Mouse (Mus musculus) ES-E14 (cell line): Measurements from ENCODE around the gene Epb42. TPM values are rescaled to one million over a fixed set of nuclear protein-coding genes. Genes with fewer than 3 reads are reported as not detected.

Source experiments
- DNase-seq: peaks from one replicate; pipeline ENCODE4 v3.0.0-alpha.2; 2013; ENCODE audit warnings: low read depth, low spot score
- H3K27ac ChIP-seq: 2 replicates; pipeline ENCODE4 v1.5.1; 2012; ENCODE audit warnings: low read depth, mild to moderate bottlenecking, low read length, moderate library complexity, mixed read lengths; ENCODE audit not compliant: poor library complexity, insufficient read depth, severe bottlenecking
- H3K36me3 ChIP-seq: 2 replicates; pipeline ENCODE4 v1.6.1; 2012; ENCODE audit warnings: mild to moderate bottlenecking, low read length, moderate library complexity, mixed read lengths; ENCODE audit not compliant: control insufficient read depth, poor library complexity, insufficient read depth, severe bottlenecking
- H3K4me1 ChIP-seq, 2 experiments: fragments of 150-350 bp in 1 of 2; sonication (generic) in 1 of 2; 2 replicates each; pipeline ENCODE4 v1.6.1; 2012; ENCODE audit warnings: low read length in 2 of 2, mild to moderate bottlenecking in 1 of 2, mixed read lengths in 1 of 2; ENCODE audit not compliant: control insufficient read depth in 2 of 2, insufficient read depth in 2 of 2, poor library complexity in 1 of 2
- H3K4me3 ChIP-seq, 2 experiments: fragments of 150-350 bp in 1 of 2; sonication (generic) in 1 of 2; 2 replicates each; pipeline ENCODE4 v1.5.1; 2012; ENCODE audit warnings: low read length in 2 of 2, low read depth in 1 of 2, mild to moderate bottlenecking in 1 of 2, mixed read lengths in 1 of 2; ENCODE audit not compliant: insufficient read depth in 1 of 2, poor library complexity in 1 of 2, severe bottlenecking in 1 of 2
- H3K9ac ChIP-seq: 2 replicates; pipeline ENCODE4 v1.6.1; 2012; ENCODE audit warnings: low read depth, mild to moderate bottlenecking, low read length, mixed read lengths; ENCODE audit not compliant: poor library complexity, insufficient read depth, severe bottlenecking
- H3K9me3 ChIP-seq: fragments of 150-350 bp; sonication (generic); 2 replicates; pipeline ENCODE4 v1.6.1; 2012; ENCODE audit warnings: low read depth, mild to moderate bottlenecking, low read length; ENCODE audit not compliant: control insufficient read depth, insufficient read depth
- CHD2 ChIP-seq: IDR thresholded peaks from 2 replicates; pipeline ENCODE4 v1.6.1; 2014; ENCODE audit warnings: mild to moderate bottlenecking, low read depth, low read length, inconsistent platforms
- HCFC1 ChIP-seq: IDR thresholded peaks from 2 replicates; pipeline ENCODE4 v1.6.1; 2012; ENCODE audit warnings: low read length, inconsistent platforms, borderline replicate concordance; ENCODE audit not compliant: insufficient read depth
- MAFK ChIP-seq: IDR thresholded peaks from 2 replicates; pipeline ENCODE4 v1.6.1; 2014; ENCODE audit warnings: mild to moderate bottlenecking, low read depth, low read length, inconsistent platforms; ENCODE audit not compliant: insufficient read depth
- ZC3H11A ChIP-seq: IDR thresholded peaks from 2 replicates; pipeline ENCODE4 v1.6.1; 2012; ENCODE audit warnings: low read depth, mild to moderate bottlenecking, inconsistent platforms, low read length, borderline replicate concordance
- ZNF384 ChIP-seq: IDR thresholded peaks from 2 replicates; pipeline ENCODE4 v1.6.1; 2012; ENCODE audit warnings: low read depth, low read length, inconsistent platforms
- in situ Hi-C, 2 experiments: fragments of 600-800 bp; cut with MboI; formaldehyde crosslinking; loops; one replicate each; pipeline ENCODE4 v1.15.1; 2025; ENCODE audit warnings: low sequenced_read_pairs in 2 of 2, inconsistent platforms in 1 of 2; ENCODE audit not compliant: unreplicated experiment in 2 of 2
- total RNA-seq: library from RNA; depleted of rRNA; stranded (reverse); fragments of 300-350 nt; gene quantifications from 2 replicates; pipeline ENCODE4 v1.2.3, GENCODE M21; 2012

Epb42 gene
- total RNA-seq, 1 experiment = not detected

DNA sequence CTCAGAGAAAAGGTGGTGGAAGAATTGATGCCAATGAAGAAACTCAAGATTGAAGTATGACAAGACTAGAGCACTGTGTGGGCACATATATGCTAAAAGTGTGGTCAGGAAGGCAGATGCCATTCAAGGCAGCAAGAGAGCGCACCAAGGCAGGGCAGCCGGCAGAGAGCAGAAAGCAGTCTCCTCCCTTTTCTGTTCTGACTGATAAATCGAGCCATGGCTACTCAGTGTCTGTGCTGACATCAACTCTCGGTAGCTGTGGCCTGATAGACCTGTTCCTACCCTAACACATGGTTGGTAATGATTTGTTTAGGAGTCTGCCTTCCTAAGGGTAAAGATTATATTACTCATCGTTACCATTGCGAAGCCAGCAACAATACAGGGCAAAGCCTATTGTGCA is 19.0 kb upstream of the Epb42 start:
- Histone ChIP-seq H3K36me3 (no peaks in the 10 kb centered on the region), H3K9ac (no peak overlapping the region), H3K9me3 (no peaks in the 10 kb centered on the region), H3K4me3 (no peak overlapping the region), H3K27ac (no peak overlapping the region), H3K4me1 (no peaks in the 10 kb centered on the region)
- TF ChIP-seq ZC3H11A (no peak), HCFC1 (no peak), CHD2 (no peak), MAFK (no peak), ZNF384 (no peak)
- in situ Hi-C loops = no loop called here
- DNase-seq = no peak

DNA sequence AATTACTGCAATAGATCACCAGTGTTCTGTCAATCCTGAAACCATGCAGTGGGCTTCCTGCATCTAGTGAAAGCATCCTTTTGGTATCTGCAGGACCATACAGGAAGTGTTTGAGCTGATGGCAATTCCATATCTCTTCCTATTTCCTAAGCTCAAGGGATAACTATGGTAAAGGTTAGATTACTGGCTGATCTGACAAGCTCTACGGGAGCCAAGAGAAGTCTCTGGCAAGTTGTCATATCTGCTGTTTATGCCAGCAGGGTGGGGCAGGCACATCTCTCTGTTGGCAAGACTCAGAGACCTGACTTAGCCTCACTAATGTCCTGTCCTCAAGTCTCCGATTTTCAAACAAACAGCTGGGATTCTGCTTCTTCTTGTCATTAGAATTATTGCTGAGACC is 17.2 kb upstream of the Epb42 start:
- in situ Hi-C loops = no loop called here
- no peak overlapping the region for H3K4me3 ChIP-seq
- TF ChIP-seq ZC3H11A (no peak), HCFC1 (no peak), MAFK (no peak), ZNF384 (no peak), CHD2 (no peak)
- no peaks in the 10 kb centered on the region for H3K4me1 ChIP-seq
- H3K9ac ChIP-seq = no peak overlapping the region
- H3K36me3 ChIP-seq = no peaks in the 10 kb centered on the region
- H3K9me3 ChIP-seq = no peaks in the 10 kb centered on the region
- H3K27ac ChIP-seq = no peak overlapping the region
- no peak for DNase-seq

DNA sequence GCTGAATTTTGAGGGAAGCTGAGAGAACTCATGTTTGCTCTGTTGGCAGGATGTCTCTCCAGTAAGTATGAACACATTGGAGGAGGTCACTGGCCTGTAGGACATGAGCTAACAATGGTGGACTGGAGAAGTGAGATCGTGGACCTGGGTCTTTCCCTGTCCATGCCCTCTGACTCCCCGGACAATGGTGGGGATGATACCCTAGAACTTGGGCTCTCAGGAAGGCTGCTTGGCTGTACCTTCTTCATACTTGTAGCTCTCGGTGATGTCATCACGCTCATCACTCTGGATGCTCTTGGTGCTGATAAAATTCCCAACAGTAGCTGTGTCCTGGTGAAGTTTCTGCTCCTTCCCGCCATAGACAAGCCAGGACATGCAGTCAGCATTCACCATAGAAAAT is 15.3 kb upstream of the Epb42 start:
- no peak overlapping the region for H3K27ac ChIP-seq
- peaks cover 0 to 2% of the 10 kb centered on the region in 2 experiments; a peak in 1 of 4 replicates for H3K4me1 ChIP-seq
- no peak for TF ChIP-seq ZC3H11A
- TF ChIP-seq CHD2 = no peak
- no peak for TF ChIP-seq MAFK
- no peak for TF ChIP-seq ZNF384
- no peak for TF ChIP-seq HCFC1
- in situ Hi-C loops = no loop called here
- DNase-seq = no peak
- H3K9me3 ChIP-seq = no peaks in the 10 kb centered on the region
- H3K36me3 ChIP-seq = no peaks in the 10 kb centered on the region
- H3K4me3 ChIP-seq = no peak overlapping the region
- H3K9ac ChIP-seq = no peak overlapping the region

DNA sequence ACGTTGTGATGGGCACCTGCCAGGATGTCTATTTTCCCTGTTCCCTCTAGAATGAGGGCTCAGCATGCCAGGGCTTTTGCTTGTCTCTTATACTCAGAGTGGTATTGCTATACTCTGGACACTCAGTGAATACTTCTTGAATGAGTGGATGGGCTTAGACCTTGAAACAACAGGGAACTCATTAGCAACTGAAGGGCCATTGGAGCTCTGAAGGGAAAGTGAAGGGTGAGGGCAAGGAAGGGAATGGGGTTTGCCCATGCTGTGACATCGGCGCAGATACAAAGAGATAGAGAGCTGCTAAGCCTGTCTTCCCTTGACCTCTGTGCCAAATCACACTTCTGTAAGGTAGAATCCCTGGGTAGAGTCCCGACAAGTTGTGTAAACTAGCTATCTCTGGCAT is 8.8 kb upstream of the Epb42 start:
- Histone ChIP-seq H3K9me3 (no peaks in the 10 kb centered on the region), H3K4me1 (peaks cover 3 to 6% of the 10 kb centered on the region in 2 experiments; a peak in 2 of 4 replicates), H3K27ac (no peak overlapping the region), H3K4me3 (no peak overlapping the region), H3K9ac (no peak overlapping the region), H3K36me3 (no peaks in the 10 kb centered on the region)
- in situ Hi-C loops = no loop called here
- TF ChIP-seq MAFK (no peak), HCFC1 (no peak), ZNF384 (no peak), CHD2 (no peak)
- peak; percentile 1 for DNase-seq

DNA sequence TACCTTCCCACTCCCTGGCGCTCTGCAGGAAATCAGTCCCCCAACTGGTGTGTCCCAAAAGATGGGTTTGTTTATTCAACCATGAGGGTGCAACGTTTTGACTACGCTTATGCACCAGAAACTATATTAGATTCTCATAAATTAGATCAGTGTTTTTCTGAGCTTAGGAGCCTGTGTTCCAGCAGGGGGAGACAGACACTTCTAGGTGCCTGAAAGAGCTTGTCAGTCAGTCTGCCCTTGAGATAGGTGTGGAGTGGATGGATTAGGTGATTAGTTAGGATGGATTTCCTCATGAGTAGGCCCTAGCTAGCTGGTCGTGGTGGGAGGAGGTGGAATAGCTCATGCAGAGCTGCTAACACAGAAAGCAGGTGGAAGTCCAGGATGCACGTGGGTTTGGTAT is 4.2 kb upstream of the Epb42 start:
- Histone ChIP-seq H3K36me3 (no peaks in the 10 kb centered on the region), H3K9me3 (no peaks in the 10 kb centered on the region), H3K27ac (no peak overlapping the region), H3K4me1 (peaks cover 3 to 4% of the 10 kb centered on the region in 2 experiments; a peak in 1 of 4 replicates), H3K4me3 (no peak overlapping the region), H3K9ac (no peak overlapping the region)
- DNase-seq = peak; percentile 12
- in situ Hi-C loops = no loop called here
- TF ChIP-seq MAFK (no peak), HCFC1 (no peak), CHD2 (no peak), ZNF384 (no peak), ZC3H11A (no peak)
